Mouse (Mus musculus) liver, embryonic 15.5 days (tissue): ENCODE data around the gene Ankrd44. TPM values are rescaled to one million over a fixed set of nuclear protein-coding genes. Genes with fewer than 3 reads are reported as not detected.

Experiments
- ATAC-seq: fragments of 200-750 bp; cut with Nextera tagmentation; 2 replicates; pipeline ENCODE4 v1.8.0; 2017; ENCODE audit warnings: moderate number of reproducible peaks, mild to moderate bottlenecking, moderate library complexity; ENCODE audit not compliant: insufficient read depth
- H3K27ac ChIP-seq: fragments of 300-500 bp; sonication (generic); replicated peaks from 2 replicates; pipeline ENCODE4 v1.5.1; 2015; ENCODE audit warnings: mild to moderate bottlenecking, inconsistent platforms
- H3K27me3 ChIP-seq: fragments of 300-500 bp; sonication (generic); 2 replicates; pipeline ENCODE4 v1.6.1; 2015; ENCODE audit warnings: mild to moderate bottlenecking, inconsistent platforms
- H3K36me3 ChIP-seq: fragments of 300-500 bp; sonication (generic); replicated peaks from 2 replicates; pipeline ENCODE4 v1.6.1; 2015; ENCODE audit warnings: moderate library complexity, mild to moderate bottlenecking, inconsistent platforms
- H3K4me1 ChIP-seq: fragments of 300-500 bp; sonication (generic); replicated peaks from 2 replicates; pipeline ENCODE4 v1.6.1; 2015; ENCODE audit warnings: inconsistent platforms
- H3K4me2 ChIP-seq: fragments of 300-500 bp; sonication (generic); 2 replicates; pipeline ENCODE4 v1.6.1; 2015; ENCODE audit warnings: moderate library complexity, mild to moderate bottlenecking, inconsistent platforms
- H3K4me3 ChIP-seq: fragments of 300-500 bp; sonication (generic); replicated peaks from 2 replicates; pipeline ENCODE4 v1.5.1; 2015; ENCODE audit warnings: mild to moderate bottlenecking, inconsistent platforms
- H3K9ac ChIP-seq: fragments of 300-500 bp; sonication (generic); 2 replicates; pipeline ENCODE4 v1.6.1; 2015; ENCODE audit warnings: moderate library complexity, mild to moderate bottlenecking, inconsistent platforms
- H3K9me3 ChIP-seq: fragments of 300-500 bp; sonication (generic); replicated peaks from 2 replicates; pipeline ENCODE4 v1.6.1; 2016; ENCODE audit warnings: inconsistent platforms
- WGBS: fragments of 180-500 bp; shearing (Covaris S2); methylation state at CpG from one replicate; pipeline ENCODE4 v1.1.7; 2015; ENCODE audit warnings: mixed read lengths; ENCODE audit not compliant: insufficient replicate concordance; 5-methylcytosine and 5-hydroxymethylcytosine counted together
- polyA plus RNA-seq: library from polyadenylated mRNA; unstranded; fragments of >200 nt; fragmentation: Nextera tagmentation; extraction: Ambion mirVana; gene quantifications from 2 replicates; pipeline ENCODE4 v1.2.1, GENCODE M21; 2015

Gene Ankrd44
- polyA plus RNA-seq, 1 experiment from 2014 or later, result 3.7 TPM

DNA sequence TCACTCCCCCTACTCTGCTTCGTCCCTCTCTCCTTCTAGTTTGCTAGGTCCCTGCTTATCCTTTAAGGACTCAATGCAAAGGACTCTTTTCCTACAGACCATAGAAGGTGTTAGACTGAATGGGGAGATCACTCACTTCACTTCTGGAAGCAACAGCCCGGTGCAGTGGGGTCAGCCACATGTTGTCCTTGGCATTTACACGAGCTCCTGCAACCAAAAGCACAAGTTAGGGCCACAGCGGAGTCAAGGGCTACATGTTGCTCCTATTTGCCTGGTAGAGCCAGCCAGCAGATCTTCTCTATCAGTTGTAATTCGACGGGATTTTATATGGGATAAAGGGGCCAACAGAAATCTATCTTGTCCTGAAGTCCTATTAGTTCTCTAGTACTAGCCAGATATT, 148.0 kb downstream of the Ankrd44 start:
- Histone ChIP-seq H3K4me1 (no peaks in the 10 kb centered on the region), H3K4me3 (no peak overlapping the region), H3K4me2 (no peak overlapping the region), H3K27me3 (no peaks in the 10 kb centered on the region), H3K36me3 (no peaks in the 10 kb centered on the region), H3K27ac (no peak overlapping the region), H3K9ac (no peak overlapping the region), H3K9me3 (no peaks in the 10 kb centered on the region)
- 70% methylated on average over 6 of the region's 6 CpGs for WGBS
- no peak for ATAC-seq

DNA sequence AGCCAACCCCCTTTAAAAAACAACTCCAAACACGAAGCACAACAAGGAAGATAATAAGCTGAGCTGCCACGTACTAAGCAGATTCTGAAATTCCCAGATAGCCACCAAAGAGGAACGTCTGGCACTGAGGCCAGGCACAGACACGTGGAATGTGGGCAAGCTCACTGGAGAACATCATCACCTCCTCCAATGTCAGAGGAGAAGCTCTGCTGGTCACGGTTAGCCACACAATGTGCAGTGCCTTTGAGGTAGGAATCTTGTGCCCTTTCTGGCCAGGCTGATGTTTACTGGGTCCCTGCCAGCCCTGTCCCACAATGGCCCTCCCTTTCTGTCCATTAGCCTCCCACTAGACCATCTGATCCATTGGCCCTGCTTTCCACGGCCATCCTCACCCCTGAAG, 149.1 kb downstream of the Ankrd44 start:
- Histone ChIP-seq H3K27ac (no peak overlapping the region), H3K4me2 (no peak overlapping the region), H3K4me1 (no peaks in the 10 kb centered on the region), H3K9ac (no peak overlapping the region), H3K27me3 (no peaks in the 10 kb centered on the region), H3K4me3 (no peak overlapping the region), H3K9me3 (no peaks in the 10 kb centered on the region), H3K36me3 (no peaks in the 10 kb centered on the region)
- WGBS, result 60% methylated on average over 6 of the region's 6 CpGs
- ATAC-seq, result no peak

DNA sequence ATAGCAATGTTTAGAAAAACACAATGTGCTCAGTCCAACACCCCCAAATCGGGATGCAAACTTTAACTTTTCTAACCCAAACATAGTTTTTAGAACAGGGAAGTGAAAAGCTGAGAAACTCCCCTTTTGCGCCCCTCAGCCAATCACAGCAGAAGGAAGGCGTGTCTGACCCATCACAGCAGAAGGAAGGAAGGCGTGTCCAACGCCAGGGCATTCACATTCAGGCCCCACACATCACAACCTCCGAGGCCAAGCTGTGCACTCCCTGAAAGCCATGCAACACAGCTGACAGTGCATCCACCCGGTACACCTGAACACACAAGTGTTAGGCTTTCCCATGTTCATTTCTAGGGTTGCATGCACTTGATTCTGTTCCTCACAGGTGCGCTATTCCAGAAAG, 150.1 kb downstream of the Ankrd44 start:
- no peaks in the 10 kb centered on the region for H3K27me3 ChIP-seq
- H3K9me3 ChIP-seq, result no peaks in the 10 kb centered on the region
- H3K27ac ChIP-seq, result no peak overlapping the region
- no peaks in the 10 kb centered on the region for H3K4me1 ChIP-seq
- no peaks in the 10 kb centered on the region for H3K36me3 ChIP-seq
- H3K4me2 ChIP-seq, result no peak overlapping the region
- no peak overlapping the region for H3K9ac ChIP-seq
- no peak for ATAC-seq
- 49% methylated on average over 8 of the region's 8 CpGs for WGBS
- H3K4me3 ChIP-seq, result no peak overlapping the region

- ATAC-seq, result no peak
- Histone ChIP-seq H3K27ac (no peak overlapping the region), H3K36me3 (no peaks in the 10 kb centered on the region), H3K4me1 (no peaks in the 10 kb centered on the region), H3K4me3 (no peak overlapping the region), H3K9ac (no peak overlapping the region), H3K4me2 (no peak overlapping the region), H3K9me3 (no peaks in the 10 kb centered on the region), H3K27me3 (no peaks in the 10 kb centered on the region)
- 73% methylated on average over 5 of the region's 5 CpGs for WGBS
Observed at GRCm38 (mm10) chr1:54772843-54773242, 153.3 kb downstream of the Ankrd44 start.

DNA sequence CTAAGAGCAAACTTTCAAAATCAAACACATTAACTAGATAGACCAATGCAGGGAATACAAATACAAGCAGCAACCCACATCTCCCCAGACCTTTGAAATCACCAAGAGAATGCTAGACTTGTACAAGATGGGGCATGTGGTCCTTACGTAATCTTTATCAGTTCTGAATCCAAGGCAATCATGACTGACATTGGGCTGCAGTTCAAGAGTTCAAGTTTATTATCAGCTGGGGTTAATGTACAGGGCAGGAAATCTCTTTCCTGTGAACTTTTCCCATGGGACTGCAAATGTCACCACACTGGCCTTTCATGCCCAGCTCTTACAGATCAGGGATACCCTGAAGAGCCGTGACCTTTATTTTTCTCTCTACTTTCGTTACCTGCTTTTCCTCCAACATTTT, 154.7 kb downstream of the Ankrd44 start:
- H3K27ac ChIP-seq, result no peak overlapping the region
- 67% methylated on average over 3 of the region's 3 CpGs for WGBS
- no peak overlapping the region for H3K4me3 ChIP-seq
- no peaks in the 10 kb centered on the region for H3K36me3 ChIP-seq
- no peaks in the 10 kb centered on the region for H3K4me1 ChIP-seq
- no peaks in the 10 kb centered on the region for H3K27me3 ChIP-seq
- ATAC-seq, result no peak
- H3K9me3 ChIP-seq, result no peaks in the 10 kb centered on the region
- no peak overlapping the region for H3K4me2 ChIP-seq
- H3K9ac ChIP-seq, result no peak overlapping the region

GRCm38 (mm10) chr1:54767221-54767620, 159.0 kb downstream of the Ankrd44 start:
- ATAC-seq, result no peak
- no peaks in the 10 kb centered on the region for H3K36me3 ChIP-seq
- no peak overlapping the region for H3K9ac ChIP-seq
- H3K4me2 ChIP-seq, result no peak overlapping the region
- no peaks in the 10 kb centered on the region for H3K27me3 ChIP-seq
- H3K9me3 ChIP-seq, result no peaks in the 10 kb centered on the region
- H3K27ac ChIP-seq, result no peak overlapping the region
- no peaks in the 10 kb centered on the region for H3K4me1 ChIP-seq
- H3K4me3 ChIP-seq, result no peak overlapping the region
- WGBS, result 62% methylated on average over 3 of the region's 3 CpGs

- ATAC-seq, result no peak
- 62% methylated on average over 2 of the region's 2 CpGs for WGBS
- no peak overlapping the region for H3K4me3 ChIP-seq
Observed at GRCm38 (mm10) chr1:54765632-54766238, 160.5 kb downstream of the Ankrd44 start.

GRCm38 (mm10) chr1:54762216-54762807, 163.9 kb downstream of the Ankrd44 start:
- H3K36me3 ChIP-seq, result no peaks in the 10 kb centered on the region
- 73% methylated on average over 10 of the region's 10 CpGs for WGBS
- no peaks in the 10 kb centered on the region for H3K27me3 ChIP-seq
- H3K9me3 ChIP-seq, result no peaks in the 10 kb centered on the region
- H3K4me3 ChIP-seq, result no peak overlapping the region
- ATAC-seq, result no peak
- H3K27ac ChIP-seq, result no peak overlapping the region
- no peak overlapping the region for H3K9ac ChIP-seq
- H3K4me2 ChIP-seq, result no peak overlapping the region
- H3K4me1 ChIP-seq, result no peaks in the 10 kb centered on the region

More at GRCm38 (mm10) chr1:54765632-54766238, 160.5 kb downstream of the Ankrd44 start:
- no peaks in the 10 kb centered on the region for H3K27me3 ChIP-seq
- no peaks in the 10 kb centered on the region for H3K36me3 ChIP-seq
- no peak overlapping the region for H3K4me2 ChIP-seq
- H3K9me3 ChIP-seq, result no peaks in the 10 kb centered on the region
- H3K4me1 ChIP-seq, result no peaks in the 10 kb centered on the region
- no peak overlapping the region for H3K27ac ChIP-seq
- H3K9ac ChIP-seq, result no peak overlapping the region

- no peak overlapping the region for H3K4me2 ChIP-seq
- no peak overlapping the region for H3K4me3 ChIP-seq
- ATAC-seq, result no peak
- H3K9ac ChIP-seq, result no peak overlapping the region
- no peaks in the 10 kb centered on the region for H3K27me3 ChIP-seq
- H3K4me1 ChIP-seq, result no peaks in the 10 kb centered on the region
- no peaks in the 10 kb centered on the region for H3K36me3 ChIP-seq
- no peaks in the 10 kb centered on the region for H3K9me3 ChIP-seq
- H3K27ac ChIP-seq, result no peak overlapping the region
Observed at GRCm38 (mm10) chr1:54759841-54760240, 166.3 kb downstream of the Ankrd44 start.

DNA sequence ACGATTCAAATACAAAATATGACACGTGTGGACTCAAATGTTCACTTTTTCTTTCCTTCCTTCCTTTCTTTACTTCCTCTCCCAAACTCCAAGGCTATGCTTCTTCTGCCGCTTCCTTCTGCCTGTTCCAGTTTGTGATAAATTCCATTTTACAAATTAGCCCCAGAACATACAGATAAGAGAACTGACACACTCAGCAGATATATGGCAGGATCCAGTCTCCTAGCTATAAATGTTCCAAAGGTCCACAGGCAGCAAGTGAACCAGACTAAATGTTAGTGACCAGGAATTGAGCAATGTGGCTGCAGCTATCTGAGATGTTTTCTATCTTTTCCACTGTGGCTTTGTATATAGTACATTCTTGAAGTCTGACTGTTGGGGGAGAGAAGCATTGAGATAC, 168.9 kb downstream of the Ankrd44 start:
- 36% methylated on average over 3 of the region's 3 CpGs for WGBS
- Histone ChIP-seq H3K4me1 (no peaks in the 10 kb centered on the region), H3K4me2 (no peak overlapping the region), H3K9me3 (no peaks in the 10 kb centered on the region), H3K36me3 (0 out of 2 replicates have a peak, but pooled peaks cover 3% of the 10 kb centered on the region), H3K27me3 (no peaks in the 10 kb centered on the region), H3K4me3 (no peak overlapping the region), H3K9ac (no peak overlapping the region), H3K27ac (no peak overlapping the region)
- ATAC-seq, result no peak

DNA sequence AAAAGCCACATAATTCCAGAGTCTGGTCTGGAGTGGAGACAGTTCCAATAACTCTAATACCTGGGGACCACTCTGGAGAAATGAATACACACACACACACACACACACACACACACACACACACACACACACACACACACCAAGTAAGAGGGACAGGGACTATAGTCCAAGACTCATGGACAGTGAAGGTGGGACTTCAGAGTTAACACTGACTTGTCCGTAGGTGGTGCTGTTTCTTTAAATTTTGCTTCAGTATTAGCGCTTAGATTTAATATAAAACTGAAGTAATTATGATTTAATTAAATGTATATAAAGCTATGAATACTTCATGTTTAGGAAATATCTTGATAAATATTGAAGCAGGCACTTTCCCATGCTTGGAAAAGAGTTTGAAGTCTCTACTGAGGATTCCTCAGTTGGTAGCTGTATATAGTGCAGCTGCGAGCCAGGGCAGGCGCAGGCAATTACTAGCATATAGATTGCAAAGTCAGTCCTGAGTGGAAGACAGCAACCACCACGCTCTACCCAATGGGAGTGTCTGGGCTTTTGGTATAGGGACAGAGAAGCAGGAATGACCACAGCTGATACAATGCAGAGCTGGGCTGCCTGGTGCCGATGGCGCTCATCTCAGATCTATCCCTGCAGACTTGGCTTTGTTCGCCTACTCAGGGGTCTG, 170.4 kb downstream of the Ankrd44 start:
- H3K9me3 ChIP-seq, result no peaks in the 10 kb centered on the region
- WGBS, result 74% methylated on average over 8 of the region's 8 CpGs
- H3K4me2 ChIP-seq, result no peak overlapping the region
- H3K4me1 ChIP-seq, result no peaks in the 10 kb centered on the region
- H3K27ac ChIP-seq, result no peak overlapping the region
- H3K27me3 ChIP-seq, result no peaks in the 10 kb centered on the region
- no peak overlapping the region for H3K9ac ChIP-seq
- H3K36me3 ChIP-seq, result 0 out of 2 replicates have a peak, but pooled peaks cover 3% of the 10 kb centered on the region
- H3K4me3 ChIP-seq, result no peak overlapping the region
- ATAC-seq, result no peak
